Mouse (Mus musculus) brown adipose tissue, adult 24 weeks (tissue): ENCODE measurements around the gene Tmod1. TPM values are rescaled to one million over a fixed set of nuclear protein-coding genes. Genes with fewer than 3 reads are reported as not detected.

ENCODE experiments used
- H3K27ac ChIP-seq: fragments of 200-500 bp; replicated peaks from 2 replicates; pipeline ENCODE4 v1.5.1; 2012; ENCODE audit warnings: low read depth, mild to moderate bottlenecking, low read length
- H3K4me1 ChIP-seq: fragments of 200-500 bp; 2 replicates; pipeline ENCODE4 v1.6.1; 2012; ENCODE audit warnings: low read length, mixed read lengths; ENCODE audit not compliant: control insufficient read depth, insufficient read depth, insufficient read length
- H3K4me3 ChIP-seq: fragments of 200-500 bp; 2 replicates; pipeline ENCODE4 v1.5.1; 2012; ENCODE audit warnings: low read depth, mild to moderate bottlenecking, low read length, moderate library complexity; ENCODE audit not compliant: insufficient read depth
- polyA plus RNA-seq: library from polyadenylated mRNA; stranded (reverse); fragments of >200 nt; gene quantifications from 2 replicates; pipeline ENCODE4 v1.2.4, GENCODE M21; 2012; ENCODE audit not compliant: missing spikeins, insufficient read depth, insufficient read length

Gene Tmod1
- polyA plus RNA-seq = 2.3 and 5.8 TPM in 2 replicates

DNA sequence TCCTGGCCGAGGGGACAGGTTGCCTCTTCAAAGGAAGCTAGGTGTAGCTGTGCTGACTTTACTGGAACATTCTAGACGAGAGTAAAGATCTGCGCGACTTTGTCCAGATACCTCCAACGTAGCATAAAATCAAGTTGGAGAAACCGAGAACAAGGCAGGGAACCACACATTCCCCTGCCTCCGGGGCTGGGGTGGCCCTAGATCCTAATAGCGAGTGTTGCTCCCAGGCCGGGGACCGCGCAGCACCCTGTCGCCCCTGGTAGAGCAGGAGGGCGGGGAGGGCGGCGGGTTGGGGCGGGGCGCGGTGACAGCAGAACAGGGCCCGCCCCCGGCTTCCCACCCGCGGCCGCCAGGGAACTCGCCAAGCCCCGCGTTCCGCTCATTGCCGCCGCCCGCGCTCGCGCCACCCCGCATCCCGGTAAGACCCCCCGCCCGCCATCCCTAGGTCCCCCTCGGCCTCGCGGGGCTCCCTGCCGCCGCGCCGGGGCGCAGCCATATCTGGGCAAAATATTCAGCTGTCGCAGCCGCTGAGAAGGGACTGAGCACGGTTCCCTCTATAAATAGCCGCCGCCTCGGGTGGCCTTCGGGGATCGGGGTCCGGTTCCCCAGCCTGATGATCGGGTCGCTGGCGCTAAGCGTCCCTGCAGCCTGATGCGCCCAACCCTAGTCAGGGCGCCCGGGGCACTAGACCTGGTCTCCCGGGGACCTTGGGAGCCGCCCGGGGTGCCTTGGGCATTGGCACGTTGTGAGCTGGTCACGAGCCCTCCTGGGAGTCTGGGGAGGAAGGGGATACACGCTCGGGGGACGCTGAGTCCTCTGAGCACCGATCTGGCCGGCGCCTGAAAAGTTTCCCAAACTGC is at the start of gene Tmod1:
Gene Tmod1, plus strand, starts transcription at position 44 of the 860 bp plus-strand sequence.
- no peak within 1 kb of the TSS for H3K27ac ChIP-seq
- H3K4me3 ChIP-seq = peak within 1 kb of the TSS; percentile 80
- H3K4me1 ChIP-seq = 0 out of 2 replicates have a peak, but pooled peaks cover 2% of the 10 kb centered on the region

DNA sequence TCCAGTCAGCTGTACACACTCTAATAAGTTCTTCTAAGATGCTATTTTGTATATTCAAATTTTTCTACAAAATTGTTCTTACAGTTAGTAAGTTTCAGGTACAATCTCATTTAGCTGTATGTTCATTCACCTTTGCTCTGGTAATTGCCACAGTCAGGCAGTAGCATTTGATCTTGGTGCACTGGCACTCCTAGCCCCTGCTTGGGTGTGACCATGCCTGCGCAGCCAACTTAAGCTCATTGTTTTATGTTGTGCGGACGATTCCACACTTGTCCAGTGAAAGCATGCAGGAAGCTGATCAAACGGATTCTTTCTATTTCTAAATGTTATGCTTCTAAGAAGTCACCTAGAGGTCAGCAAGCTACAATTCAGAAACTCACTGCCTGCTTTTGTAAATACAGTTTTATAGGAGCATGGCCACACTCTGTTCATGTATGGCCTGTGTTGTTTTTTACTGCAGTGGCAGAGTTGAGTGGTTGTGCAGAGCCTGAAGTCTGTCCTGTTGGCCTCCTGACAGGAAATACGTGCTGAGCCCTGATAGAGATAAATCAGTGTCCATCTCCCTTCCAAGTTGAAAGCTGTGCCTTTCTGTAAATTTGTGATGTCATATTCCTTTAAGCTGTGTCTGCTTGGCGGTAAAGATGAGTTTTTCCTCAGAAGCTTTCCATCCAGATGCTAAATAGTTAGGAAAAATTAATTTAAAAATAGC is 48.2 kb upstream of the Tmod1 start:
- H3K27ac ChIP-seq = no peak overlapping the region
- H3K4me1 ChIP-seq = peaks cover 7% of the 10 kb centered on the region

DNA sequence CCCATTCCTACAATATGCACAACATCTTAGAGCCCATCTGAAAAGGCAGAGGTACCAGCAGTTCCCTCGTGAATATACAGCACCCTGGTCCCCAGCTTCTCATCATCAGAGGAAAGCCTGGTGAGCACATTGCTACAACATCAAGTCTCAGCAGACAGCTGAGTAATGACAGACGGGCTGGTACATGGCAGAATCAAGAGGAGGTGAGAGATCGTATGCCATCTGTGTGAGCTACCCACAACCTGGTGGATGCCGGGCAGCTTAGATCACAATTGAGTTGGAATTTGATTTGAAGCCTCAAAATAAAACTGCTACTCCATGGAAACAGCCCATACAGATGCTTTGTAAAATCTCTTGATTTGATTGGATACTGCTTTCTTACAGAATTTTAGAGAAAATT is 40.2 kb upstream of the Tmod1 start:
- Histone ChIP-seq H3K27ac (no peak overlapping the region), H3K4me3 (no peak overlapping the region)

More for the DNA sequence above, 48.2 kb upstream of the Tmod1 start:
- no peak overlapping the region for H3K4me3 ChIP-seq

DNA sequence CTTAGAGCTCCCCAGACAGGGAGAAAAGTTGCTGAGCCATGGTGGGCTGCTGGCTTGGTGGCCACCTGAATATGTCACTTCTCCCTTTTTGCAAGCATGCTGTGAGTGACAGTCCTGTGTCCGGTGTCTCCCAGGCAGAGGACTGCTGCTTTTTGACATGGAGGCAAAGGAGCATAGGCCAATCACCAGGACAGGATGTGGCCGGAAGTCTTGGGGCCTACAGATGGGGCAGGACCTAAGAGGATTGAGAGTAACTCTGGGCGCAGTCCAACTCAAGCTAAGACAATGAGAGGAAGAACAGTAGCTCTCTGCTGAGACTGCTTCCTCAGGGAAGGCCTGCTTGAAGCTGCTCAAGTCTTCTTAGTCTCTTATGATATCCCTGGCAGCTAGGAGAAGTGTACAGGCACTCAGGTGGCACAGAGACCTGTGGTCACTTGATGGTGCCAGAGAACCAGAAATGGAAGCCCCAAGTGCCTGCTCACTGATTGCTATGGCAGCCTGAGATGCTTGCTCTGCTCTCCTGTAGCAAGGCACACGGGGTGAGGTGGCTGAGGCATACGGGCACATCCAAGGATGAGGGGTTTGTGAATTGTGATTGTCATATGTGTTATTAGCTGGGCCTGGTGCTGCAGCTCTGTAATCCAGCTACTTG is 30.5 kb upstream of the Tmod1 start:
- H3K27ac ChIP-seq = peak overlapping the region; percentile 43
- peaks cover 5% of the 10 kb centered on the region; the same call in 1 of the 2 replicates for H3K4me1 ChIP-seq
- no peak overlapping the region for H3K4me3 ChIP-seq

More for the DNA sequence above, 40.2 kb upstream of the Tmod1 start:
- no peaks in the 10 kb centered on the region for H3K4me1 ChIP-seq

DNA sequence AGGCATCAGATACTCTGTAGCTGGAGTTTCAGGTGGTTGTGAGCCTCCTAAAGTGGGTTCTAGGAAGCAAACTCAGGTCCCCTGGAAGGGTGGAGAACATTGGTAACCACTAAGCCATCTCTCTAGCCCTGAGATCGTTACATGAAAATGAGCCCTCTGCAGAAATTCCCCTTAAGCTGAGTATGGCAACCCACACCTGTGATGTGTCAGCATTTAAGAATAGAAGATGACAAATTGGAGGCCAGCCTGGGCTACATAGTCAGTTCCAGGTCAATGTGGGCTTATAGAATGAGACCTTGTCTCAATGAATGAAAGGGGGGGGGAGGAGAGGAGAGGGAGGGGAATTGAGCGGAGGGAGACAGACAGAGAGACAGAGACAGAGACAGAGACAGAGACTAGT is 27.0 kb upstream of the Tmod1 start:
- Histone ChIP-seq H3K27ac (no peak overlapping the region), H3K4me3 (no peak overlapping the region), H3K4me1 (peaks cover 5% of the 10 kb centered on the region; the same call in 1 of the 2 replicates)

DNA sequence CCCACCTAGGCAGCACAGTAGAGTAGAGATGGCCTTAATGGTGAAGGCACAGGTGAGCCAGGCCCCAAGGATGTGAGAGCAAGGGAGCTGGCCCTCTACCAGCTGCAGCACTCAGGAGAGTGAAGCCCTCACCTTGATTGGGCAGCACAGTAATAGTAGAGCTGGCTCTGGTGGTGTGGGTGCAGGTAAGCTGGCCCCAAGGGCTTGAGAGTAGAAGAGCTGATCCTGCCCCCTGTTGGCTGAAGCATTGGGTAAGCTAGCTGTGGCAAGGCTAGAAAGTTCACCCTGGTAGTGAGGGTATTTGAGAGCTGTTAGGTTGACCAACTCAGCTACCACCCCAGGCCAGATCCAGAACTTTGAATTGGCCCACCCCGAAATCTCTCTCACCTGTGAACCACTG is 23.1 kb upstream of the Tmod1 start:
- Histone ChIP-seq H3K4me3 (no peak overlapping the region), H3K27ac (no peak overlapping the region), H3K4me1 (no peaks in the 10 kb centered on the region)

DNA sequence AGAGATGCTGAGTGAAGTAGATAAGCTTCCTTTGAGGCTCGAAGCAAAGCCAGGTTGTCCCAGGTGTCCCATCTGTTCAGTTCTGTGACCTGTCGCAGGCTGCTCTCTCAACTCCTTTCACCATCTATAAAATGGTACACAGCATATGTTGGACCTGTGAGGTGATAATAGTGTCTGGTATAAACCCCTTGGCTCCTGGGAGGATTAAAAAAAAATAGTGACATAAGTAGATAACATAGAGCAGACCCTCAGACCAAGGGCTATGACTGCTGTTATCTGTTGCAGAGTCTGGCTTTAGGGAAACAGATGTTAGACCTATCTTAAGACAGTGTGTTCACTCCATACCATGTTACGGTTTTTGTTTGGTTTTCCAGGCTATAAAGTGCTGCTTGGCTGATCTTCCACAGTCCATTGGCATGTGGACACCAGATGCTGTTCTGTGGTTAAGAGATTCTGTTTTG is 15.7 kb upstream of the Tmod1 start:
- no peak overlapping the region for H3K27ac ChIP-seq

DNA sequence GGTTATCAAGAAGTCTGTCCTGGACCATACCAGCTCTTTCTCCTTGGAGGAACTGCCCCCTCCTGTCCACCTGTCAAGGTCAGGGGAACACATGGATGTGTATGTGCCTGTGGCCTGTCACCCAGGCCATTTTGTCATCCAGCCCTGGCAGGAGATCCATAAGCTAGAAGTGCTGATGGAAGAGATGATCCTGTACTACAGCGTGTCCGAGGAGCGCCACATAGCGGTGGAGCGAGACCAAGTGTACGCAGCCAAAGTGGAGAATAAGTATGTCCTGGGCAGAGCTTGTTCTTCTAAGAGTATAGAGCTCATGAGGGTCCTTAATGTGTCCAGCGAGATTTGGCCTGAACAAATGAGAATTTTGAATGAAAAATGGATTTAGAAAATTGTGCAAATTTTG is 12.8 kb upstream of the Tmod1 start:
- H3K4me3 ChIP-seq = no peak overlapping the region
- no peak overlapping the region for H3K27ac ChIP-seq
- peaks cover 4% of the 10 kb centered on the region; the same call in 1 of the 2 replicates for H3K4me1 ChIP-seq

More for the DNA sequence above, 15.7 kb upstream of the Tmod1 start:
- H3K4me3 ChIP-seq = no peak overlapping the region
- H3K4me1 ChIP-seq = no peaks in the 10 kb centered on the region

DNA sequence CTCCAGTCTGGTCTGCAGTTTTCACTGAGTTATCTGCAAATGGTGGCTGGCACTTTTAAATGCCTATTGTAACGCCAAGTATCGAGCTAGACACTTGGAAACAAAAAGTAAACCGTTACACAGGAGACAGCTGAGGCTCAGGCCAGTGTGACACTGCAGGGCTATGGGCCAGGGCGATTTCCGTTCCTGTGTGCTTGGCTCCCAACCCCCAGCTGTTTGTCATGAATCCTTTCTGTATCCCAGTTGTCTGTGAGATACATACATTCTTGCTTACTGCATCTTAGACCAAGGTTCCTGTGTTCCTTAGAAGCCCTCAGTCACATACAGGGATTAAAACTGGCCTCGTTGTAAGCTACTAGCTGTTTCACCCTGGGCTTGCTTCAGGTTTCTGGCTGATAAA is 10.5 kb upstream of the Tmod1 start:
- Histone ChIP-seq H3K4me3 (no peak overlapping the region), H3K4me1 (peaks cover 4% of the 10 kb centered on the region; the same call in 1 of the 2 replicates), H3K27ac (peak overlapping the region; percentile 31; the same call in 1 of the 2 replicates)

DNA sequence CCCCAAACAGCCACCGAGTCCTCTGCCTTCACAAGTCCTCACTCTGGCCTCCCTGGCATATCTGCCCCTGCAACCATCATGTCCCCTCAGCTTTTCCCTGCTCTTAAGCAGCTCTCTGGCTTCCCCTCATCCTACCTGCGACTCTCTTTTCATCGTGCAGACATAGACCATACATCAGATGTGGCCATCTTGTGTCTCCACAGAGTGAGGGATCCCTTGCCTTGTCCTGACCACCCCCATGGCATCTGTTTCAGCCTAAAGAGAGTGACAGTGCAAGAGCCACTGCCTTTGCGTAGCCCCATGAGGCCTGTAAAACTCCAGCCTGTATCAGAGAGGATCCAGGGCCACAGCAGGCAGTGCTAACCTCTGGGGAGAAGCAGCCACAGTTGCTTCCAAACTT is 10.0 kb upstream of the Tmod1 start:
- Histone ChIP-seq H3K4me3 (no peak overlapping the region), H3K27ac (peak overlapping the region; percentile 31), H3K4me1 (peaks cover 4% of the 10 kb centered on the region; the same call in 1 of the 2 replicates)

DNA sequence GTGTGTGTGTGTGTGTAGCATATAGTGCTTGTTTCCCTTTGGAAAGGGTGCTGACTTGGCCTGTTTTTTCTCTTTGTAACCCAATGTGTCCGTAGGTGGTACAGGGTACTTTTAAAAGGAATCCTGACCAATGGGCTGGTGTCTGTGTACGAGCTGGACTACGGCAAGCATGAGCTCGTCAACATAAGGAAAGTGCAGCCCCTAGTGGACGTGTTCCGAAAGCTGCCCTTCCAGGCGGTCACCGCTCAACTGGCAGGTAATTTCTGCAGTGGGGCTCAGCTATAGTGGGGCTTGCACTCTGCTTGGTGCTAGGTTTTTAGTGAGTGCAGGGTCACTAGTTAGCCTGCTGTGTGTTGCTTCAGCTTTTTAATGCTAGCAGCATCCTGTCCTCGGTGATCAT is 9.2 kb upstream of the Tmod1 start:
- H3K27ac ChIP-seq = no peak overlapping the region
- no peak overlapping the region for H3K4me3 ChIP-seq
- peaks cover 4% of the 10 kb centered on the region; the same call in 1 of the 2 replicates for H3K4me1 ChIP-seq

DNA sequence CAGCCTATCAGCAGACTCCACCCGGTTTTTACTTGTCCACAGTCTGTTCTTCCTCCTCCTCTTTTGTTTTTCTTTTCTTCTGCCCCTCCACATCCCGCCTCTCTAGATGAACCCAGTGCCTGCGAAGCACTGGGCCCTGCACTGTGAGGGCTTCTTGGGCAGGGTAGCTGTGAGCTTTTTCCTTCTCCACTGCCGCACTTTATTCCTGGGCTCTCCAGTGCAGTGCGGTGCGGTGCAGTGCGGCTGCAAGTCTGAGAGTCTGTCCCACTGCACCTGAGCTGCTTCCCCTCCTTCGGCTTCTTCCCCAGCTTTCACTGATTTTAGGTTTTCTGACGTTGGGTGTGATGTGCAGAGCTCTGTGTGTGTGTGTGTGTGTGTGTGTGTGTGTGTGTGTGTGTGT is 6.3 kb upstream of the Tmod1 start:
- Histone ChIP-seq H3K4me1 (peaks cover 4% of the 10 kb centered on the region; the same call in 1 of the 2 replicates), H3K27ac (no peak overlapping the region), H3K4me3 (no peak overlapping the region)

DNA sequence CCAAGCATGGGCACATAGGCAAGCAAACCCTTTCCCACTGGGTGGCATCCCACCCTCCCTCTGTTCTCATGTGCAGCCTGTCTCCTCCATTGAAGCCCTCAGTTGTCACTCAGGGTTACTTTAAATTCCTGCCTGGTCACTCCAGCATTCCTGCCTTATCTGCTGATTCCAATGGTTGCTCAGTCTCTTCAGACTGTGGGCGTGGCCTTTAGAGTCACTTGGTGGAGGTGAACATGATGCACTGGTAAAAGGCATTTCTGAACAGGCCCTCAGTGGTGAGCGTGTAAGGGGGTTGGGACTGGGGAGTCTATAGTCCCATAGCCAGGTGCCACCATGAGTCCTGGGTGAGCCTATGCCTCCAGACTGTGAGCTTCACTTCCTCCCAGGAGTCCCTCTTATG is 5.5 kb upstream of the Tmod1 start:
- H3K27ac ChIP-seq = no peak overlapping the region
- no peak overlapping the region for H3K4me3 ChIP-seq
- H3K4me1 ChIP-seq = peaks cover 4% of the 10 kb centered on the region; the same call in 1 of the 2 replicates

DNA sequence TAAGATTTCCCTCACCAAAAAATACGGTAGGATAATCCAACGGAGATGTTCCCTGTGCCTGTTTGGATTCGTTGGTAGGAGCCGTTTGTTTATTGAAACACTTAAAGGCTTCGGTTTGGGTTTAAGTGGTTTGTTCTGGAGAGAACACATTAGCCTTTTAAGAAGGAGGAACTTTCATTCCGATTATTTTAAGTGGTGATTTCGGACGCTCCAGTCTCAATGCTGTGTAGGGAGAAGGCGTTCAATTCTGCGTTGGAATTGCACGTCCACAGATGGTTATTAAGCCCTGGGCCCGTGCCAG is 194 bp upstream of the Tmod1 start:
- H3K27ac ChIP-seq = no peak overlapping the region
- H3K4me1 ChIP-seq = 0 out of 2 replicates have a peak, but pooled peaks cover 2% of the 10 kb centered on the region
- peak overlapping the region; percentile 80 for H3K4me3 ChIP-seq

DNA sequence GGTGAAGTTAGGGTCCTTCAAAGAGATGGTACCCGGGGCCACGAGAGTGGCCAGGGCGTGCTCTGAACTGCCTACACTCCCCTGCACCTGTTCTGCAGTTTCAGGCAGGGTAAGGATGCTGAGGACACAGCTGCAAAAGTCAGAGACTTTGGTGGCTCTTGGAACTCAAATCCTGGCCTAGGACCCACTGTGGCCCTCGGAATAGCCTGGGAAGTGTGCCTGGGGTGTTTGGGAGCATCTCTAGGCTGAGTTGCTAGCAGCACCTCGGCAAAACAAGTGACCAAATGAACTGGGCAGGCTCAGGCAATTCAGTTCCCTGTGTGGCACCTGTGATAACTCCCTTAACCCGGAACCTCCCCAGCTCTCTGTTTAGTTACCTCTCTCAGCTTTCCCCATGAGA is 1.2 kb downstream of the Tmod1 start:
- Histone ChIP-seq H3K4me1 (0 out of 2 replicates have a peak, but pooled peaks cover 2% of the 10 kb centered on the region), H3K27ac (no peak overlapping the region), H3K4me3 (peak overlapping the region; percentile 66)
